Mouse (Mus musculus) right cerebral cortex, adult 18-20 months (tissue): Measurements from ENCODE around the gene Atpif1.

Source experiments
- DNase-seq: peaks from one replicate; pipeline ENCODE4 v3.0.0; 2022; ENCODE audit warnings: mixed read lengths

The Atpif1 gene

GRCm38 (mm10) chr4:132524808-132525207, 8.7 kb downstream of the Atpif1 start:
- no peak for DNase-seq

- DNase-seq: no peak
Measured at GRCm38 (mm10) chr4:132524321-132524741, 9.1 kb downstream of the Atpif1 start.

- DNase-seq: no peak
Measured at GRCm38 (mm10) chr4:132519188-132519587, 14.3 kb downstream of the Atpif1 start.

- DNase-seq: no peak
Measured at GRCm38 (mm10) chr4:132518066-132518465, 15.4 kb downstream of the Atpif1 start.

DNA sequence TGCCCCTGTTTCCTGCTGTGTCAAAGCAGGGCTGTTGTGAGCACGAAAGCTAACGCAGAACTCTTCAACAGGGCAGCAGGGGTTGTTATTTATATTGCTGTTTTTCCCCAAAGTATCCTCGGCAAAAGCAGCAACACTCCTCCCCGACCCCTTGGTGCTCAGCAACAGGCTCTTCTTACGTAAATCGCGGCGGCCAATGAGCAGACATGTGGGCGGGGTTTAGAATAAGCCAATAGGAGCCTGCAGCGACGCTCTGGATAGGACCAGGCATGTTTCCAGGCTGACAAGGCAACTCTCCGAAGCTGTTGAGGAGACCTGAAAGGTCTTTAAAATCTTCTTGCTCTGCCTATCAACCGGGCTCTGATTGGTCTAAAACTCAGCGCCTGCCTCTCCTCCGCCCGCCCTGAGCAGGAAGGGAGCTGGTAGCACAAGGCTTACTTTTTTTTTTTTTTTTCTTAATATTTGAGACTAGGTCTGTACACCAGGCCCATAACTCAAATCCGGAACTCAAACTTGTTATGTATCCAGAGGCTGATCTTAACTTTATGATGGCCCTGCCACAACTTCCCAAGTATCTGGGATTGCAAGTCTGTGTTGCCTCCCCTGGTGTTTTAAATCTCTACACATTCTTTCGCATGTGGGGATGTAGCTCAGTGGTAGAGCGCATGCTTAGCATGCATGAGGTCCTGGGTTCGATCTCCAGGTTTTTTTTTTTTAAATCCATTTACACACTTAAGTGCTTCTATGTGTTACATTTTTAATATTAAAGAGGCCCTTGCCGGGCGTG, 17.9 kb downstream of the Atpif1 start:
- DNase-seq: peak; percentile 94

DNA sequence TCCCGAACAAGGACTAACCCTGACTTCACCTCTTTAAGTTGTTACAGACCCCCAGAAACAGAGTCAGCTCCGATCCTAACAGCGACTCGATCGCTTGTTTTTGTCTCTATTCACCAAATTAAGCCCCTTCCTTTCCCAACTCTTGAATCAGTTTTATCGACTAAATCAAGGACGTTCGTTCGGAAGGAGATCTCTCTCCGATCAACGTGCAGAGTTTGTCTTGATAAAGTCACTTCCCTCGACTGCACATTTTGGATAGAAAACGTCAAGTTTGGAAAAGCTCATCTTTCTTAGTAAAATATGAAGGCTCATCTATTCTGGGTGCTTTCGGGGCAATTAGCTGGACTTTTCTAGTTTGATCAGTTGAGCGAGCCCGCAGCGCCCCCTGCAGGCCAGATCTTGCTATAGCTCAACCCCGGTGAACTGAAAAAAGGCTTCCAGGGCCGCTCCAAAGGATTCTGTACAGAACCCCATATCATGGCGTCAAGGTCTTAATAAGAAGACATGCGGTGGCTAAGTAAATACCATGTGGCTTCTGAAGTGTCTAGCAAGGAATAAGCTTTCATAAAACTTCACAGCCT, 18.8 kb downstream of the Atpif1 start:
- DNase-seq: peak; percentile 77

GRCm38 (mm10) chr4:132513395-132514273, 19.8 kb downstream of the Atpif1 start:
- no peak for DNase-seq

DNA sequence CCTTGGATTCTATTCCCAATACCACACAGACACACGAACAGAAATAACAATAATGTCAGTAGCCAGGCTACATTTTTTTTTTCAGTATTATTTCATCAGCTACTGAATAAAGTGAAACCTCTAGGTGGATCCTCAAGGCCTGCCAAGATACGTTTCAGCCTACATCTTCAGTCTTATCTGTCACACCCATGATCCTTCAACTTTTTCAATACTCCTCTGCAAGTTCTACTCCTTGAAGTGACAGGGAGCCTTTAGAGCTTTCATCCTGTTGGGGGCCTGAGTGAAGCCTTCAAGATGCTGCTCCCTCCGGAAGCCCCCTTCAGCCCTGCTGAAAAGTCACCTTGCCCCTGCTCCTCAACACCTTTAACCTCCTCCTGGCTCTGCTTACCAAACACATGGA, 21.4 kb downstream of the Atpif1 start:
- DNase-seq: no peak

GRCm38 (mm10) chr4:132510352-132510798, 23.1 kb downstream of the Atpif1 start, which contains the start of gene Sesn2:
TSS of gene Sesn2 (minus strand) at chr4:132510501.
- DNase-seq: peak; percentile 99

- peak; percentile 63 for DNase-seq
Measured at GRCm38 (mm10) chr4:132509621-132510296, 23.7 kb downstream of the Atpif1 start.

GRCm38 (mm10) chr4:132507210-132507609, 26.2 kb downstream of the Atpif1 start:
- no peak for DNase-seq

DNA sequence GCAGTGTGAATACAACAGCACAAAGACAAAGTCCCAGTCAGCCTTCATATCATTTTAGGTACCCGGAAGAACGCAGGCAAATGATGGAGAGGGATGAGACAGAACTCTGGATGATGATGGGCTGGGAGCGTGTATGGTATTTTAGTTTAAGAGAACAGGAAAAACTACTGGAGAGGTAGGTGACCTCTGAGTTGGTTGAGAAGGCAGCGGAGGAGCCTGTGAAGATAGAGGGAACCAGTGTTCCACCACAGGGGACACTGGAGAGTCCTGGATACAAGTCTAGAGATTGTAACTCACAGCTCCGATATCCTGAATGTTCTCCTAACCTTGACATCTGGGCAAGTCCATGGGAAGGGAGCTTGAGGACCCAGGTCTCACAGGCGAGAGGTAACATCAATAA, 27.2 kb downstream of the Atpif1 start:
- no peak for DNase-seq

GRCm38 (mm10) chr4:132505800-132506199, 27.7 kb downstream of the Atpif1 start:
- DNase-seq: no peak

DNA sequence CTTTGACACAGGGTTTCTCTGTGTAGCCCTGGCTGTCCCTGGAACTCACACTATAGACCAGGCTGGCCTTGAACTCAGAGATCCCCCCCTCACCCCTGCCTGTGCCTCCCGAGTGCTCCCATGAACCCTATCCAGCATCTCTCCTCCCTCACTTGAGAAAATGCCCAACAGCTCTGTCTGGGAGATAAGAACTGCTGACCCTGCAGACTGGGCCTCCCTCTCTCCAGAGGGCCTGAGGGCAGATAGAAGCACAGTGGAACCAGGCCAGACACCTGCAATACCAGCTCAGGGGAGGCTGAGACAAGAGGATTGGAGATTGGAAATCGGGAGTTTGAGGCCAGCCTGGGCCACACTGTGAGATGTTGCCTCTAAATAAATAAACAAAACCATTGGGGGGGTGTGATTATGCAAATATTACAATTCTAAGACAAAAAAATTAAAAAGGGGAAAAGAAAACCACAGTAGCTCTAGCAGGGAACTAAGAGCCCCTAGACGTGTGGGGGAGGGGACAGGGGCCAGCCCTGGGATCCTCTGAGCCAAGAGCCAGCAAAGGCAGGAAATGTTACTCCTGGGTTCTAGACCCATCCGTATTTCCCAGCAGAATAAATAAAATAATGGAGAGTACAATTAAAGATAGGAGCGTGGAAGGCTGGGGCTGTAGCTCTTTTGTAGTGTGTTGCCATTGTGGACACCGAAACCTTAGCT, 28.3 kb downstream of the Atpif1 start:
- DNase-seq: no peak

DNA sequence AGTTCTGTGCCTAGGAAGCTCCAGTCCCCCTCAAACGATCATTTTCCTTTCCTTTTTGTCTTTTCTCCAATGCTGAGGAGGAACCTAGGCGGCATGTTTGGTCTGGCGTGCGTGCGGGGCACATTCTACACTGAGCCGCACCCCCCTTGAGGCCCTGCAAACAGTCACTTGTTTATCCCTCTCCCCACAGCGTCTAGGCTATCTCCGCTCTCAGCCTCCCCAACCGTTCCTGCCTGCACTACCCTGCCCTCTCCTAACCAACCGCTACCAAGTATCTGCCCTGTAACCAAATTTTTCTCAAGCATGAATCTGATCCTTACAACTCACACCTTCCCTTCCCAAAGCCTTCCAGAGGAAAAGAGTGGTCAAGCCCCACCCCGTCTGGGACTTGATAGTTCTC, 30.1 kb downstream of the Atpif1 start:
- DNase-seq: no peak

- no peak for DNase-seq
Measured at GRCm38 (mm10) chr4:132501639-132502038, 31.8 kb downstream of the Atpif1 start.

GRCm38 (mm10) chr4:132494271-132494918, 39.1 kb downstream of the Atpif1 start:
- no peak for DNase-seq

GRCm38 (mm10) chr4:132492178-132493060, 41.0 kb downstream of the Atpif1 start:
- no peak for DNase-seq

GRCm38 (mm10) chr4:132491748-132492147, 41.7 kb downstream of the Atpif1 start:
- DNase-seq: no peak

- no peak for DNase-seq
Measured at GRCm38 (mm10) chr4:132491057-132491456, 42.4 kb downstream of the Atpif1 start.
